Mouse (Mus musculus) liver, adult 2 months (tissue): ENCODE measurements around the gene Pik3c2b. TPM values are rescaled to one million over a fixed set of nuclear protein-coding genes. Genes with fewer than 3 reads are reported as not detected.

Source experiments
- DNase-seq: peaks from one replicate; pipeline ENCODE4 v3.0.0-alpha.2; 2011; ENCODE audit warnings: low read depth, low spot score; ENCODE audit errors: extremely low read depth
- H3K27ac ChIP-seq: fragments of 200-500 bp; replicated peaks from 2 replicates; pipeline ENCODE4 v1.5.1; 2012; ENCODE audit warnings: low read depth, mild to moderate bottlenecking, control low read depth, inconsistent platforms, low read length; ENCODE audit not compliant: insufficient read depth
- H3K27me3 ChIP-seq: fragments of 200-500 bp; 2 replicates; pipeline ENCODE4 v1.6.1; 2012; ENCODE audit warnings: mild to moderate bottlenecking, moderate library complexity, low read length, inconsistent platforms; ENCODE audit not compliant: control insufficient read depth, insufficient read depth
- H3K36me3 ChIP-seq: fragments of 200-500 bp; 2 replicates; pipeline ENCODE4 v1.6.1; 2012; ENCODE audit warnings: low read length, inconsistent platforms; ENCODE audit not compliant: control insufficient read depth, insufficient read depth
- H3K4me1 ChIP-seq: fragments of 200-500 bp; 2 replicates; pipeline ENCODE4 v1.6.1; 2011; ENCODE audit warnings: low read length; ENCODE audit not compliant: control insufficient read depth, insufficient read depth
- H3K4me3 ChIP-seq: fragments of 200-500 bp; 2 replicates; pipeline ENCODE4 v1.5.1; 2011; ENCODE audit warnings: low read depth, mild to moderate bottlenecking, control low read depth, low read length, moderate library complexity; ENCODE audit not compliant: insufficient read depth
- H3K79me2 ChIP-seq: fragments of 200-500 bp; 2 replicates; pipeline ENCODE4 v1.6.1; 2012; ENCODE audit warnings: inconsistent platforms, mild to moderate bottlenecking, low read length, moderate library complexity; ENCODE audit not compliant: control insufficient read depth, insufficient read depth
- H3K9ac ChIP-seq: fragments of 200-500 bp; 2 replicates; pipeline ENCODE4 v1.6.1; 2012; ENCODE audit warnings: low read depth, mild to moderate bottlenecking, control low read depth, inconsistent platforms, low read length
- CTCF ChIP-seq: fragments of 200-500 bp; IDR thresholded peaks from 2 replicates; pipeline ENCODE4 v1.5.1; 2011; ENCODE audit warnings: low read depth, low read length, control low read depth
- POLR2A ChIP-seq: fragments of 200-500 bp; IDR thresholded peaks from 2 replicates; pipeline ENCODE4 v1.6.1; 2011; ENCODE audit warnings: low read length, control low read depth; ENCODE audit not compliant: insufficient read depth; ENCODE audit errors: extremely low read depth
- WGBS: fragments of 180-500 bp; shearing (Covaris S2); methylation state at CpG from one replicate; pipeline ENCODE4 v1.1.7; 2018; 5-methylcytosine and 5-hydroxymethylcytosine counted together
- polyA plus RNA-seq: library from polyadenylated mRNA; depleted of rRNA; stranded (reverse); fragments of >200 nt; gene quantifications from 2 replicates; pipeline ENCODE4 v1.2.3, GENCODE M21; 2012
- total RNA-seq: library from RNA; depleted of rRNA; stranded (reverse); fragments of >200 nt; gene quantifications from 2 replicates; pipeline ENCODE4 v1.2.3, GENCODE M21; 2014

The Pik3c2b gene
- total and polyA plus RNA-seq, 2 experiments = 2.5 to 3.3 TPM

GRCm38 (mm10) chr1:133078338-133078727, 32.9 kb downstream of the Pik3c2b start:
- H3K4me1 ChIP-seq = peaks cover 6% of the 10 kb centered on the region; the same call in 1 of the 2 replicates
- H3K79me2 ChIP-seq = no peaks in the 10 kb centered on the region
- no peaks in the 10 kb centered on the region for H3K36me3 ChIP-seq
- TF ChIP-seq POLR2A (no peak), CTCF (no peak)
- H3K27me3 ChIP-seq = no peaks in the 10 kb centered on the region
- H3K27ac ChIP-seq = no peak overlapping the region
- no peak overlapping the region for H3K9ac ChIP-seq
- 92% methylated on average over 1 of the region's 1 CpGs for WGBS
- DNase-seq = no peak
- H3K4me3 ChIP-seq = no peak overlapping the region

GRCm38 (mm10) chr1:133079509-133079908, 34.0 kb downstream of the Pik3c2b start:
- WGBS = 98% methylated on average over 7 of the region's 7 CpGs
- TF ChIP-seq POLR2A (no peak), CTCF (no peak)
- Histone ChIP-seq H3K27ac (no peak overlapping the region), H3K79me2 (no peaks in the 10 kb centered on the region), H3K9ac (no peak overlapping the region), H3K4me1 (peaks cover 6% of the 10 kb centered on the region; the same call in 1 of the 2 replicates), H3K4me3 (no peak overlapping the region), H3K27me3 (no peaks in the 10 kb centered on the region), H3K36me3 (no peaks in the 10 kb centered on the region)
- no peak for DNase-seq

GRCm38 (mm10) chr1:133080079-133080561, 34.7 kb downstream of the Pik3c2b start:
- H3K4me1 ChIP-seq = peaks cover 9% of the 10 kb centered on the region; the same call in 1 of the 2 replicates
- H3K79me2 ChIP-seq = no peaks in the 10 kb centered on the region
- H3K4me3 ChIP-seq = no peak overlapping the region
- no peak overlapping the region for H3K9ac ChIP-seq
- no peak for DNase-seq
- H3K27ac ChIP-seq = no peak overlapping the region
- 90% methylated on average over 9 of the region's 9 CpGs for WGBS
- H3K36me3 ChIP-seq = no peaks in the 10 kb centered on the region
- TF ChIP-seq POLR2A = no peak
- TF ChIP-seq CTCF = no peak
- no peaks in the 10 kb centered on the region for H3K27me3 ChIP-seq

GRCm38 (mm10) chr1:133080717-133081116, 35.2 kb downstream of the Pik3c2b start:
- WGBS = 89% methylated on average over 6 of the region's 6 CpGs
- TF ChIP-seq POLR2A = no peak
- H3K79me2 ChIP-seq = no peaks in the 10 kb centered on the region

GRCm38 (mm10) chr1:133083003-133083546, 37.6 kb downstream of the Pik3c2b start:
- Histone ChIP-seq H3K36me3 (no peaks in the 10 kb centered on the region), H3K27me3 (no peaks in the 10 kb centered on the region), H3K79me2 (no peaks in the 10 kb centered on the region), H3K27ac (no peak overlapping the region), H3K4me3 (no peak overlapping the region), H3K4me1 (0 out of 2 replicates have a peak, but pooled peaks cover 3% of the 10 kb centered on the region), H3K9ac (no peak overlapping the region)
- no peak for DNase-seq
- TF ChIP-seq POLR2A (no peak), CTCF (no peak)
- WGBS = 90% methylated on average over 5 of the region's 5 CpGs

More at GRCm38 (mm10) chr1:133080717-133081116, 35.2 kb downstream of the Pik3c2b start:
- Histone ChIP-seq H3K9ac (no peak overlapping the region), H3K4me1 (peaks cover 9% of the 10 kb centered on the region; the same call in 1 of the 2 replicates), H3K27ac (no peak overlapping the region), H3K27me3 (no peaks in the 10 kb centered on the region), H3K4me3 (no peak overlapping the region), H3K36me3 (no peaks in the 10 kb centered on the region)
- no peak for DNase-seq

GRCm38 (mm10) chr1:133083942-133084625, 38.6 kb downstream of the Pik3c2b start:
- no peak for TF ChIP-seq CTCF
- TF ChIP-seq POLR2A = no peak
- no peak overlapping the region for H3K27ac ChIP-seq
- no peak overlapping the region for H3K4me3 ChIP-seq
- no peaks in the 10 kb centered on the region for H3K79me2 ChIP-seq
- H3K4me1 ChIP-seq = 0 out of 2 replicates have a peak, but pooled peaks cover 3% of the 10 kb centered on the region
- no peaks in the 10 kb centered on the region for H3K27me3 ChIP-seq
- no peaks in the 10 kb centered on the region for H3K36me3 ChIP-seq
- H3K9ac ChIP-seq = no peak overlapping the region
- no peak for DNase-seq
- 57% methylated on average over 11 of the region's 11 CpGs for WGBS
